Mouse (Mus musculus): Measurements from ENCODE around the gene D330045A20Rik. TPM values are rescaled to one million over a fixed set of nuclear protein-coding genes. Genes with fewer than 3 reads are reported as not detected.
"Not testable (repeated sequence)": the region's sequence is repeated elsewhere in the genome, so short reads cannot be mapped to it uniquely, and the experiment has no call there.

The D330045A20Rik gene
- under 1 TPM; 0.32 to 0.43 TPM for total RNA-seq (2021)

DNA sequence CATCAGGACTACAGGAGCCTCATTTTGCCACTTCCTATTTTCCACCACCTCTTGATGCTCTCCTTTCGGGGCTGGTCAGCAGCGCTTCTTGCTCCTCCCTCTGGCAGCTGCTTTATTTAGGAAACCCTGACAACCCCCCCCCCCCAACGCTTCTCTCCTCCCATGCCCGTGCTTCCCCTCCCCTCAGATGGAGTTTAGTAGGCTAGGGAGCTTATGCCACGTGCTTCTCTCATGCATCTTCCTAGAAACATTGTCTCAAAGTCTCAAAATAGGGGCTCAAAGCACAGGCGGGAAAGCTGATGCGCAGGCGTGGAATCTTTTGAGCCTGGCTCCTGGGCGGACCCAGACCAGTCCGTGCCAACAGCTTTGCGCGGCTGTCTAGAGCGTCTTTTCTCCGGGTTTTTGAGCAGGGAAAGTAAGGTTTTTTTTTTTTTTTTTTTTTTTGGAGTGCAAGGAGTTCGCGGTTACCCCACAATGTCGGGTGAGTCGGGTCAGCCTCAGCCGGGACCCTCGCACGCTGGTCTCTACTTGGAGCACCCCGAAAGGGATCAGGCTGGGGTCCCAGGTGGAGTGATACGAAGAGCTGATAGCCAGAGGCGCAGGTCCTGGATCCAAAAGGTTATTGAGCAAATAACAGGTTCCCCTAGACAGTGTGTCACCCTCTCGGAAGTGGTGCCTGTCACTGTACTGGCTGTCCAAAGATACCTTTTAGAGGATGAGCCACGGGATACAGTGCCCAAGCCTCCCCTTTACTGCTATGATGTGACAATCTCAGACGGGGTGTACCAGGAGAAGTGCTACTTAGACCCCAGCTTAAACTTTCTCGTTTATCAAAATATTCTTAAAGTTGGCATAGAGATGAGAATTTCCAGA, at the start of gene D330045A20Rik:
TSS of gene D330045A20Rik (plus strand) at position 346 of the 873 bp plus-strand sequence.
- DNase-seq = no peak

DNA sequence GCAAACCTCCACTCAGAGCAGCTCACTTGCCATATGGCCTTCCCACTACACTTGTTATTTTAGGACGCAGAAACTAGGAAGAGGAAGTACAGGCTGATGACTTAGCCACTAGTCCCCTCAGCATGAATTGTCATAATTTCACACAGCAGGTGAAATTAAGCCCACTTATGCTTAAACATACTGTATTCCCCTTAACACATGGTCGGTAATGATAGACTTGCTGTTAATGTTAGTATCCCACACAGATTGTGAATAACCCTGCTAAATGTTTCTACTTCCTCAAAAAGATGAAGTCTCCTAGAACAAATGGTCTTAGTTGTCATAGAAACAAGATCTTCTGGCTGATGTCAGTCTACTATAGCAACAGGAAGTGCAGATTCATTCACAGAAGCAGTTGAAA, 47.6 kb upstream of the D330045A20Rik start:
- no peak for DNase-seq

DNA sequence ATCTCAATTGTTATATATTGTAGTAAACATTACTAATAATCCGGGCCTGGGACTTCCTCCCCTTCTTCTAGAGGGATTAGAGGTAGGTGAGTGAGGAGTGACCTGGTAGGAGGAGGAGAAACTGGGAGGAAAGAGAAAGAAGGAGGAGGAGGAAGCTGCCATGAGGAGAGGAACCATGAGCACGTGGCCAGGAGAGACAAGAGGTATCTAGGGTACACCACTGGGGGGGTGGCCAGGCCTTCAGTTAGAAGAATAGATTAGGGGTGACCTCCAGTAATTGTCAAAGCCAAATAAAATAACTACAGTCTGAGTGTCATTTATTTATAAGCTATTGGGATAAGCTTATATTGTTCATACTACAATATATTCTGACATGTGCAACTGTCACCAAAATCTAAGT, 45.0 kb upstream of the D330045A20Rik start:
- no peak for DNase-seq

GRCm38 (mm10) chrX:139441057-139441456, 39.1 kb upstream of the D330045A20Rik start:
- DNase-seq = not testable (repeated sequence)

DNA sequence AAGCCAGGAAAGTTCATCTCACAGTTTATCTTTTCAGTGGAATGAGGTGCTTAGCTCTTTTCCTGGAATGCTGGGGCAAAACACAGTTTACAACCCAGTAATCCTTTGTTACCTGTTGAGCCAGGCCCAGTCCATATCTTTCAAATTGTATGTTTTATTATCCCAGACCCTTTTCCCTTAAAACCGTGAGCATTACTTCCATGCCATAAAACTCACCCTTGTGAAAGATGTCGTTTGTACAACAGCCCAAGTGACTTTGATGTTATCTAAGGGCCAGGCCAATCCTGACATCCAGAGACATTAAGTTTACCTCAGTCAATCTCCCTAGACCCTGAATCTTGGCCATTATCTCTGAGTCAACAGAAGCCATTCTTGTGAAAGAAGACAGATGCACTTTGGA, 23.4 kb upstream of the D330045A20Rik start:
- DNase-seq = no peak

DNA sequence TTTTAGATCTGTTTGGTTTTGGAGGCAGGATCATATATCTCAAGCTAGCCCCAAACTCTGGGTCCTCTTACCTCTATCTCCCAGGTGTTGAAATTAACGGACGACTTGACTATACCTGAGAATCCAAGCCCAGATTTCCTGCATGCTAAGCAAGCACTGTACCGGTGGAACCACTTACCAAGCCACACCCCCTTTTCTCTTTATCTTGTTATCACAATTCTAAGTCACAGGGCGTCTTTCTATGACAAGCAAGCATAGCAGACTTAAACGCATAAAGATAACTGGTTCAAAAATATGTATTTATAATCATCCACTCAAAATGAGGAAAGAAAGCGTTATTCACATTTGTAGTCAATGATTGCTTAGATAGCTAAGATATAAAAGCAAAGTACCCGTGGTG, 1.9 kb downstream of the D330045A20Rik start:
- DNase-seq = no peak

- DNase-seq = no peak
These were observed 4.8 kb downstream of the D330045A20Rik start for GRCm38 (mm10) chrX:139484974-139485373.

DNA sequence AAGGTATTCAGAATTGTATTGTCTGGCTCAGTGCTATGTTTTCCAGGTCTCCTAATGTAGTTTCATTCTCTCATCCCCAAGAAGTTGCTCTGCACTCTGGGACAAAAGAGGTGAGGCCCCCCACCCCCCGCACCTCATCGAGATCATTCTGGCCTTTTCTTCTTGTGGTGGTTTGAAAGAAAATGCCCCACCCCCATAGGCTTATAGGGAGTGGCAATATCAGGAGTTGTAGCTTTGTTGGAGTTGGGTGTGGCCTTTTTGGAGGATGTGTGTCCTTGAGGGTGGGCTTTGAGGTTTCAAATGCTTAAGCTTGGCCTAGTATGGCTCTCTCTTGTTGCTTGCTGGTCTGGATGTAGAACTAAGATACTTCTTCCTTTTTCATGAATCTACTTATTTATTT, 36.0 kb downstream of the D330045A20Rik start:
- DNase-seq = no peak

DNA sequence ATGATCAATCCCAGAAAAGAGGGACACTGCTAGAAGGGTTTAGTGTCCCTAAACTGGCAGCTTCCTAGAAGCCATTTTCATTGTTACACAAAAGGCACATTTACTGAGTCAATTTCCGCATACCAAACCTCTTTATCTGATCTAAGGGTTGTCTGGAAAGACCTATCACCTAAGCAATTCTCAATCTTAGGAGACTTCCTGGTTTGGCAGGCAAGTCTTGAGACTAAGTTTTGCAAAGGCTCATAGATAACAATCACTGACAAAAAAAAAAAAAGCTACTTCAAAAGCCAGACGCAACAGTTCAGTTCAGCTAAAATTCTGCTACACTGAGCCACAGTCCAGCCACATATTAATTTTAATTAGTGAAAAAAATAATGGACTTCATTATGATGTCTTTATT, 39.1 kb downstream of the D330045A20Rik start:
- no peak for DNase-seq

GRCm38 (mm10) chrX:139524303-139525091, 44.3 kb downstream of the D330045A20Rik start:
- no peak for DNase-seq

- DNase-seq = no peak
These were observed 45.6 kb downstream of the D330045A20Rik start for GRCm38 (mm10) chrX:139525724-139526123.

GRCm38 (mm10) chrX:139526984-139527383, 46.8 kb downstream of the D330045A20Rik start:
- no peak for DNase-seq

- no peak for DNase-seq
These were observed 49.5 kb downstream of the D330045A20Rik start for GRCm38 (mm10) chrX:139529678-139530077.

GRCm38 (mm10) chrX:139532293-139532692, 52.1 kb downstream of the D330045A20Rik start:
- no peak for DNase-seq

DNA sequence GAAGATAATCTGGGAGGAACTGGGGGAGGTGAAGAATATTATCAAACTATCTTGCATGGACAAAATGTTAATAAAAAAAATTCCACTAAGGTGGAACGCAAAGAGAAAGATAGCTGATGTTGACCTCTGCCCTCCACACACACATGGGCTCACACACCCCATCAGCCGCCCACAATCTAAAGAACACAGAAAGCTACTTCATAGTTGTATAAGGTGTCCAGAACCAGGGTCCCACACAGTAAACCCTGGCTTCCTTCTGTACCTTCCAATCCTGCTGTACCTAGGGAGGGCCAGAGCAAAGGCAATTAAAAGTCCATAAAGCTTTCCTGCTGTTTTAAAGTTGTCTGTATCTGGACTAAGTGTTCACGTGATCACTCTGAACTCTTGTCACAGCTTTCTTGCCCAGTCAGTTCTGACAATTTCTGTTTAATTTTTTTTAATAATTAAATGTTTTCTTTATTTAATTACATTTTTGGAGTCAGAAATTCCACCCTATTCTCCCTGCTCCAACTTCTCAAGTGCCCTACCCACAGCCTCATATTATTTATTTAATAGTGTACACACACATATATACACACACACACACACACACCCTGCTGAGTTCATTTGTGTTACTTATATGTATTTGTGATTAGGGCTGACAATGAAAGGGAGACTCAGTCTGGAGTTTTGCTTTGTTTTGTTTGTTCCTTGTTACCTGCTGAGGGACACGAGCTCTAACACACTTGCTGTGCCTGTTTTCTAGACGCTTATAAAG, 57.7 kb downstream of the D330045A20Rik start:
- no peak for DNase-seq

- no peak for DNase-seq
These were observed 63.6 kb downstream of the D330045A20Rik start for GRCm38 (mm10) chrX:139543726-139544125.

- DNase-seq = no peak
These were observed 70.3 kb downstream of the D330045A20Rik start for GRCm38 (mm10) chrX:139550456-139550855.

- no peak for DNase-seq
These were observed 71.9 kb downstream of the D330045A20Rik start for GRCm38 (mm10) chrX:139552090-139552489.

- DNase-seq = no peak
These were observed 82.2 kb downstream of the D330045A20Rik start for GRCm38 (mm10) chrX:139562255-139562924.

GRCm38 (mm10) chrX:139562925-139563461, 82.8 kb downstream of the D330045A20Rik start, which contains the start of gene Rnf128:
TSS of gene Rnf128 (plus strand) at chrX:139563316.
- DNase-seq = no peak

DNA sequence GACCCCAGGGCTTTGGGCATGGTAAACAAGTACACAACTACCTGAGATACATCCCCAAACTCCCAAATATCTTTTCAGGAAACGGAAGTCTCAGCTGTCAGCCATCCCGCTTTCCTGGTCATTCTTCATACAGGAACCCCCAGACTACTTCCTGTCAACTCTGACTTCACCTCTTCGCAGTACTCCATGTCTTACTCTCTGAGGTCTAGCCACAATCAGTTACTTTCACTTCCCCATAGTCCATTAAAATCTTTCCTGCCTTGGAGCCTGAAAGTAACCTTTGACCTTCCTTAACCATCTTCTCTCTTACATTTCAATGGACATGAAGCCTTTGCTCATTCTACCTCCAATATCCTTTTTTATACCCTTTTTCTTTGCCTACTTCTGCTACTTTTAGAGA, 89.9 kb downstream of the D330045A20Rik start:
- DNase-seq = no peak
